ENCODE assay signal across 14 mouse cellular contexts in genomic region chr9:31775956-31776355, GRCm38 (mm10).
DNase-seq lines count a peak whose midpoint lies in the region.
"Had no signal": no experiment of that assay in that cellular context is flagged by ENCODE, and none has a peak within 500 bp of the region (broad histone marks: within the 10 kb centered on the region; RNA-seq: fewer than 3 reads in every experiment).

No protein-coding gene starts in this region.

- intact Hi-C loops in heart, postnatal 36 days (cut with DNase I), result no loop called here
- intact Hi-C loops in left cerebral cortex, postnatal 4 days (cut with DNase I), result no loop called here

- DNase-seq in cerebellum, postnatal 10 days, result peak; percentile 52 to 68
- DNase-seq in cerebellum, adult 11 months, result no peak
- DNase-seq in heart, adult 9 months (ENCODE audit: low spot score in 2 of 2), result peak; percentile 7 to 26
- DNase-seq in heart, postnatal 36 days, result no peak
- peak; percentile 2 for DNase-seq in left cerebral cortex, postnatal 4 days
- DNase-seq in left cerebral cortex, adult 8-10 months (ENCODE audit: low spot score in 2 of 2), result no peak
- DNase-seq in Muller cell, postnatal 12 days (ENCODE audit: inconsistent ontology term), result peak; percentile 85
- DNase-seq in gastrocnemius, postnatal 25 days, result no peak
- DNase-seq: adrenal gland, adult 2 months; adrenal gland, postnatal 25 days; B cell, adult 2 months; cerebellum, adult 8-10 months; cerebellum, postnatal 36 days; kidney, adult 2 months had no signal

Comparison
In these comparisons a context has a peak if more than half of its experiments do, and no peak if none do; other contexts are left out.
1. DNase-seq: peak in cerebellum, postnatal 10 days (2 of 2), heart, adult 9 months (2 of 2), left cerebral cortex, postnatal 4 days (single experiment) and Muller cell, postnatal 12 days (single experiment); none in cerebellum, adult 11 months (single experiment), heart, postnatal 36 days (0 of 2), left cerebral cortex, adult 8-10 months (0 of 2) and gastrocnemius, postnatal 25 days (single experiment).